Mouse (Mus musculus) thymus, postnatal 25 days (tissue): ENCODE results near the gene 4930519G04Rik.
"Not testable (repeated sequence)": the region's sequence is repeated elsewhere in the genome, so short reads cannot be mapped to it uniquely, and the experiment has no call there.

Experiments used
- DNase-seq: peaks from one replicate; pipeline ENCODE4 v3.0.0; 2022

Gene 4930519G04Rik

DNA sequence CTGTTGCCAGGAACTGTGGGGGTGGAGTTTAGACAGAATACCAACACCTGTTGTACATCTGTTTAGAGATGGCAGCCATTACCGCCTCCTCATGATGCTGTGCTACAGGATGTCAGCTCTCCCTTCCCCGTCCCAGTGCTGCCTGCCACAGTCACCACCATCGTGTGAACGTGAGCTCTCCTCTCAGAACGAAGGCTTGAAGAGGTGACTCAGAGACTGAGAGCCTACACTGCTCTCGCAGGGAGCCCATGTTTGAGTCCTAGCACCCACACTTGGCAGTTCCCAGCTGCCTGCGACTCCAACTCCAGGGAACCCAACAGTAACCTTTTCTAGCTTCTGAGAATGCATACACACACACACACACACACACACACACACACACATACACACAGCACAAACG, 61.4 kb downstream of the 4930519G04Rik start:
- DNase-seq = peak; percentile 8

DNA sequence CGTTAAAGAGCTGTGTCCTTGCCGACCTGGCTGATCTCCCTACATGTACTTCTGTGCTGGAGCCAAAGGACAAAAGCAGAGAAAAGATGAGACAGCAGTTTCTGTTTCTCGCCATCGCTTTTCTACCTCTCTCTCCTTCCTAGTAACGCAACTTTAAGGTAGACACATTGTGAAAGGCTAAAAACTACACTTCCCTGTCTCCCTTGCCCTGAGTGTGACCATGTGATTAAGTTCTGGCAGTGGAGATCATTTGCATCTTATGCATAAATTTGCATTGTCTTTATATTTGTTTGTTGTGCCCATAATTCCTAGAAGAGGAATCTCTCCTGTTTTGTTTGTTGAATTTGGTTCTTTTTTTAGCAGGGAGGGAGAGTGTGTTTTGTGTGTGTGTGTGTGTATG, 62.4 kb downstream of the 4930519G04Rik start:
- no peak for DNase-seq

DNA sequence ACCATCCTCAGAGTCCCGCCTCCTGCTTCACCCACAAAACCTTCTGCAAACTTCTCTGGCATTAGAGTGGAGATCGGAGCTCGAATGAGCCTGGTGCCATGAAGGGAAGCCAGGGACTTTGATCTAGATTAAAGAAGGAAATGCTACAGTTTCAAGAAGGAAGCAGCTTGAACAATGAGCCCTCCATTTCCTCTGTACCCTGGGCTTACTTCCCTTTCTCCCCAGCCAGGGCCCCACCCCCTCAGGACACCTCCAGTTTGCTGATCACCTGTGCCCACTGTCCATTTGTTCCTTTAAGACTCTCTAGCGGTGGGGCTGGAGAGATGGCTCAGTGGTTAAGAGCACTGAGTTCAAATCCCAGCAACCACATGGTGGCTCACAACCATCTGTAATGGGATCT, 63.3 kb downstream of the 4930519G04Rik start:
- DNase-seq = no peak

DNA sequence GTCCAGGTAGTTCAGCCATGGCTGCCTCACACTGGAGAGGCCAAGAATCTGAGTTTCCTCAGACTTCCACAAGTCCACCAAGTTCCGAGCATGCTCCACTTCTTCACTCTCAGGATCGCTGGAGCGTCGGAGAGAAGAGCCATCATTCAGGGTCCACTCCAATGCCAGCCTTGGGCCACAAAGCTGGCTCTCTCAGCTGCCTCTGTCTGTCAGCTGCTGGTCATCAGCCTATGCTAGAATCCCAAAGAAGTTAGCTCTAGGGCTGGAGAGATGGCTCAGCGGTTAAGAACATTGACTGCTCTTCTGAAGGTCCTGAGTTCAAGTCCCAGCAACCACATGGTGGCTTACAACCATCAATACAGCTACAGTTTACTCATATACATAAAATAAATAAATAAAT, 63.9 kb downstream of the 4930519G04Rik start:
- not testable (repeated sequence) for DNase-seq

DNA sequence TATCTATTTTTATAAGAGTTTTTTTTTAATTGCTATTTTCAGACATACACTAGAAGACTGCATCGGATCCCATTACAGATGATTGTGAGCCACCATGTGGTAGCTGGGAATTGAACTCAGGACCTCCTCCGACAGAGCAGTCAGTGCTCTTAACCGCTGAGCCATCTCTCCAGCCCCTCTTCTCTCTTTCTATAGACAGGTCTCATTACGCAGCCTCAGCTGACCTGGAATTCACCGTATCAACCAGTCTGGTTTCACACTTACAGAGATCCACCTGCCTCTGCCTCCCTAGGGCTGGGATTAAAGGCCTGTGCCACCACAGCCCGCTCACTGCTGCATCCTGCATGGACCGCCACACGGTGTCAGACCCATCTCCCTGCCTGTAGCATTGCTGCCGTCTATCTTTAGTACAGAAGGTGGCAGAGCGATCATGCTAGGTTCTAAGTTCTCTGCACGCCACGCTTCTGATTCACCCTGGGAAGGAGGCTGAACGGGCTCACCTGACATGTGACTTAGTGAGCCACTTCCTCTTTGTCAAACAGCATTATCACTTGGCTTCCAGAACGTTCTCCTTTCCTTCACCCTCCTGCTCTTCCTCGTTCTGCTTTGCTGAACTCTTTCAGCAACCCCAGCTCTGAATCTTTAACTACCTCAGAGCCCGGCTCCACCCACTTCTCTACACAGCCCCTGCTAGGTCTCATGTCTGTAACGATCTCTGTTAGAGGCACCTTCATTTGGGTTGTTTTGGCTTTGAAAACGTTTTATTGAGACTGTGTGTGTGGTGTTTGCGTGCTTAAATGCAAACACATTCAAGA, 68.3 kb downstream of the 4930519G04Rik start:
- peak; percentile 77 for DNase-seq

DNA sequence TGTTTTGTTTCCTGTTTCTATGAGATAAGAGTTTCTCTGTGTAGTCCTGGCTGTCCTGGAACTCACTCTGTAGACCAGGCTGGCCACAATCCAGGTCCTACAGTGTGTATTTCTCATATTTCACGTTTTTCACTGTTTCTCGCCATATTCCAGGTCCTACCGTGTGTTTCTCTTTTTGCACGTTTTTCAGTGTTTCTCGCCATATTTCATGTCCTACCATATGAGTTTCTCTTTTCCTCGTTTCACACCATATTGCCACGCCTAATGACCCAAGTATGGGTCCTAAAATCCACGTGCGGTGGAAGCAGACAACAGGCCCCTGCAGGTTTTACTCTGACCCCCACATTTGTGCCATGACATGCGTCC, 68.9 kb downstream of the 4930519G04Rik start:
- DNase-seq = no peak

DNA sequence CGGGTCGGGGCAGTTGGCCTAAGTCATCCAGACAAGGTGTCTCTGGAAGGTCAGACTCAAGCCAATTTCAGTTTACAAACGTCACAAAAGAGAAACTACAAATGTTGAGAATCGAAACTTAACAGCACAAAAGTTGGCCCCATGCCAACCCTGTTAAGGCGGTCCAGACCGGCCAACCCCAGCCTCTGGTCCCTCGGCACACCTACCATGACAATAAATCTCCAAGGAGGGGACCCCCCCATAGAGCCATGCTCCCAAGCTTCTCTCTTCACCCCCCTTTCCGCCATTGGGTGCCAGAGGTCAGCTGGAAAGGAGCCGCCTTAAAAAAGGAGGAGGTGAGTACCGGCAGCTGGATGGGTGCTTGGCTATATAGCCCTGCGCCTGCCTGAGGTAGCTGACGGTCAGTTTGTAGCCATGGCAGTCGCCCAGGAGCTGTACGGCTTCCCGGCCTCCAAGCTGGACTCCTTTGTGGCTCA, 69.6 kb downstream of the 4930519G04Rik start, which contains the start of gene Oasl1:
Gene Oasl1, plus strand, starts transcription at position 243 of the 476 bp plus-strand sequence.
- peak; percentile 48 for DNase-seq

DNA sequence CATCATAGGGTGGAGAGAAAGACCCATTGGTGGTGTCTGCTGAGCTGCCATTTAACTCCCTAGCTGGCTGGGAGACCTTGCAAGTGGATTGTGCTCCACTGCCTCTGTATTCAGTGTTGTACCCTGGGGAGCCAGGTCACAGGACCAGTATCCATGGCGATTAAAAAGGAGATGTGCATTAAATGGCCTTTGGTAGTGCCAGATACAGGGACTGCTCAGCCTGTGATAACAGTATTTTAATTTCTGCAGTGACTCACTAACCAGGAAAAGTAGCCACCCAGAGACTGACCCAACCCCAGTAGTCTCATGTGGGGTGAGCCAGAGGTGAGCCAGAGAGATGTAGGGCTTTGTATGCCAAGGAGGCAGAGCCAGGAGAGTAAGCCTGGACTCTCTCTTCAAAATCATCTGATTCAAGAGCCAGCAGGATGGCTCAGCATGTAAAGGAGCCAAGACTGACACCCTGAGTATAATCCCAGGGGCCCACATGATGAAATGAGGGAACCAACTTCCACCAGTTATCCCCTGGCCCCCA, 72.8 kb downstream of the 4930519G04Rik start:
- DNase-seq = no peak

DNA sequence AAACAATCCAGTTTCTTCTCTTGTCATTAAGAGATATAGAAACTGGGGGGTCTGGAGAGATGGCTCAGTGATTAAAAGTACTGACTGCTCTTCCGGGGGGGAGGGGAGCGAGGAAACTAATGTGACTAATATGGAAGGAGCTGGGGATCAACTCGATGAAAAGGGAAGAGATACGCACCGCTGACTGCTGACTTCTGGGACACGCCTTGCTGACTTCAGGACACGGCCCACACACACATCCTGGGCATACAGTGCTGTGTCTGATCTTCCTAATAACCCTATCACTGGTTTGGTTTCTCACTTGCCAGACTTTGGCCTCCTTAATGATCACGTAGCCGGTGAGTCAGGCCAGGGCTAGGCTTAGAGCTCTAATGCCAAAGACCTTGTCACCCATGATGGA, 73.3 kb downstream of the 4930519G04Rik start:
- no peak for DNase-seq

DNA sequence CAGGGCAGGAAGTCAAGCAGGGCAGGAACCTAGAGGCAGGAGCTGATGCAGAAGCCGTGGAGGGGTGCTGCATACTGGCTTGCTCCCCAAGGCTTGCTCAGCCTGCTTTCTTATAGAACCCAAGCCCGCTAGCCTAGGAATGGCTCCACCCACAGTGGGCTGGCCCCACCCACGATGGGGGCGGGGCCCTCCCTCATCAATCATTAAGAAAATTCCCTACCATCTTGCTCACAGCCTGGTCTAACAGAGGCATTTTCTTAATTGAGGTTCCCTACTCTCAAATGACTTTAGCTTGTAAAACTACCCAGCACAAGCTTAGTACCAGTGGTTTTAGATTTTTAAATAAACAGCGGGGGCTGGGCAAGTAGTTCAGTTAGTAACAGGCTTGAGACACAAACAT, 78.2 kb downstream of the 4930519G04Rik start:
- no peak for DNase-seq

DNA sequence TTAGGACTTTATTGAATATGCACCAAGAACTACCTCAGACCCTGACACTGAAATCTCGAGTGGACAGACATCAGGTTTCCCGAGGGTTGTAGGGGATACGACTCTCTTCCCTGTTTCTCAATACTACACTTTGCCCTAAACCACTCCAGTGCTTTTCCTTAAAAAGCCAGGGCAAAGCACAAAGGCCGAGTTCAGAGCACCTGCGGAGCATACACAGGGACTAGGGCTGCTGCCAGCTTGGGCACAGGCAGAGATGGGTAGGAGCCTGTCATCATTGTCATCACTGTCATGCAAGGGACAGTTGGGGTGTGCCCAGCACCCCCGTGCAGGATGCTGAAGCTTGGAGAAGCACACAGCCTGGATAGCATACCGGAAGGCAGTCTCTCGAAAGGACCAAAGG, 79.7 kb downstream of the 4930519G04Rik start:
- no peak for DNase-seq
